Mouse (Mus musculus) myocyte (in vitro differentiated cells): ENCODE results near the gene Hist1h4n. TPM values are rescaled to one million over a fixed set of nuclear protein-coding genes. Genes with fewer than 3 reads are reported as not detected.
"Not testable (repeated sequence)": the region's sequence is repeated elsewhere in the genome, so short reads cannot be mapped to it uniquely, and the experiment has no call there.

ENCODE experiments used
- H3K27me3 ChIP-seq: one replicate; pipeline ENCODE4 v1.6.1; 2011; ENCODE audit not compliant: control insufficient read depth, insufficient read depth, insufficient read length
- H3K36me3 ChIP-seq: one replicate; pipeline ENCODE4 v1.6.1; 2011; ENCODE audit not compliant: control insufficient read depth, insufficient read depth
- H3K4me2 ChIP-seq: one replicate; pipeline ENCODE4 v1.6.1; 2011; ENCODE audit warnings: low read depth, control low read depth
- H3K4me3 ChIP-seq: one replicate; pipeline ENCODE4 v1.5.1; 2011; ENCODE audit warnings: mild to moderate bottlenecking, control low read depth, moderate library complexity
- H3K79me2 ChIP-seq: one replicate; pipeline ENCODE4 v1.6.1; 2011; ENCODE audit not compliant: control insufficient read depth, insufficient read depth
- H3ac ChIP-seq: one replicate; pipeline ENCODE4 v1.6.1; 2011; ENCODE audit not compliant: control insufficient read depth, insufficient read length
- CEBPB ChIP-seq: IDR thresholded peaks from 2 replicates; pipeline ENCODE4 v1.6.1; 2011; ENCODE audit warnings: mild to moderate bottlenecking, moderate library complexity; ENCODE audit not compliant: poor library complexity, insufficient read depth, severe bottlenecking
- E2F4 ChIP-seq: IDR thresholded peaks from one replicate; pipeline ENCODE4 v1.6.1; 2011; ENCODE audit warnings: mild to moderate bottlenecking, control low read depth, moderate library complexity; ENCODE audit not compliant: insufficient read depth
- MAX ChIP-seq: IDR thresholded peaks from one replicate; pipeline ENCODE4 v1.6.1; 2011; ENCODE audit warnings: low read depth, mild to moderate bottlenecking, control low read depth
- MYOG ChIP-seq, 3 experiments: IDR thresholded peaks; one replicate each; pipeline ENCODE4 v1.6.1; 2011; ENCODE audit warnings: control low read depth in 2 of 3, low read depth in 2 of 3, mild to moderate bottlenecking in 2 of 3; ENCODE audit not compliant: insufficient read length in 2 of 3, control insufficient read depth in 1 of 3, insufficient read depth in 1 of 3
- POLR2A ChIP-seq: IDR thresholded peaks from one replicate; pipeline ENCODE4 v1.6.1; 2011; ENCODE audit warnings: low read depth, mild to moderate bottlenecking, control low read depth, moderate library complexity; ENCODE audit not compliant: insufficient read length
- POLR2AphosphoS2 ChIP-seq: IDR thresholded peaks from one replicate; pipeline ENCODE4 v1.6.1; 2011; ENCODE audit warnings: low read depth, control low read depth; ENCODE audit not compliant: insufficient read length
- REST ChIP-seq: IDR thresholded peaks from one replicate; pipeline ENCODE4 v1.6.1; 2011; ENCODE audit warnings: mild to moderate bottlenecking, control low read depth, moderate library complexity; ENCODE audit not compliant: insufficient read depth, insufficient read length
- SRF ChIP-seq: IDR thresholded peaks from one replicate; pipeline ENCODE4 v1.6.1; 2011; ENCODE audit warnings: low read depth; ENCODE audit not compliant: control insufficient read depth, insufficient read length
- TCF12 ChIP-seq: IDR thresholded peaks from one replicate; pipeline ENCODE4 v1.6.1; 2011; ENCODE audit warnings: mild to moderate bottlenecking, control low read depth; ENCODE audit not compliant: poor library complexity, insufficient read depth, severe bottlenecking
- TCF3 ChIP-seq: IDR thresholded peaks from one replicate; pipeline ENCODE4 v1.6.1; 2011; ENCODE audit warnings: low read depth, control low read depth; ENCODE audit not compliant: insufficient read length
- polyA plus RNA-seq: library from polyadenylated mRNA; unstranded; fragments of >200 nt; fragmentation: generic; extraction: Trizol; gene quantifications from one replicate; pipeline ENCODE4 v1.2.1, GENCODE M21; 2012; ENCODE audit warnings: missing spikeins

The Hist1h4n gene
- polyA plus RNA-seq, 1 experiment = 19.7 TPM

DNA sequence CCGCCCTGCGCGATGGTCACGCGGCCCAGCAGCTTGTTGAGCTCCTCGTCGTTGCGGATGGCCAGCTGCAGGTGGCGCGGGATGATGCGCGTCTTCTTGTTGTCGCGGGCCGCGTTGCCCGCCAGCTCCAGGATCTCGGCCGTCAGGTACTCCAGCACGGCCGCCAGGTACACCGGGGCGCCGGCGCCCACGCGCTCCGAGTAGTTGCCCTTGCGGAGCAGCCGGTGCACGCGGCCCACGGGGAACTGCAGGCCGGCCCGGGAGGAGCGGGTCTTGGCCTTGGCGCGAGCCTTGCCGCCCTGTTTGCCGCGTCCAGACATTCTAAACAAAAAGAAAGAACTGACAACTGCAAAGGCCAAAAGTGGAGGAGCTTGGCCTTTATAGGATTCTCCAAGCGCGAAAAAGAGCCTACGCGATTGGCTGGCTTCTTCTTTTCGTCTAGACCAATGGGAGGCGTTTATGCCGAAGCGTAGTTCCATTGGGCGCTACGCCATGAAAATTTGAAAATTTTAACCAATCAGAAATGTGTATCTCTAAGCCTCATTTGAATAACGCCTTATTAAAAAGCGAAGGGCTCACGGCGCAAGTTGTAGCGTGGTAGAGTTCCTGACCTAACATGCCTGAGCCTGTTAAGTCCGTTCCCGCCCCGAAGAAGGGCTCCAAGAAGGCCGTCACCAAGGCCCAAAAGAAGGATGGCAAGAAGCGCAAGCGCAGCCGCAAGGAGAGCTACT is 44.9 kb downstream of the Hist1h4n start, which contains the start of the genes Hist1h2an and Hist1h2bp:
Gene Hist1h2an, minus strand, starts transcription at position 320 of the 731 bp plus-strand sequence.
Gene Hist1h2bp, plus strand, starts transcription at position 563 of the 731 bp plus-strand sequence.
- peak; percentile 67 for TF ChIP-seq POLR2A
- peak; percentile 87 for TF ChIP-seq E2F4
- TF ChIP-seq POLR2AphosphoS2 = peak; percentile 78
- not testable (repeated sequence) for H3K27me3 ChIP-seq, H3K79me2 ChIP-seq, H3ac ChIP-seq, H3K36me3 ChIP-seq
- Histone ChIP-seq H3K4me3 (peak within 1 kb of the TSS; percentile 12), H3K4me2 (peak within 1 kb of the TSS; percentile 71)

DNA sequence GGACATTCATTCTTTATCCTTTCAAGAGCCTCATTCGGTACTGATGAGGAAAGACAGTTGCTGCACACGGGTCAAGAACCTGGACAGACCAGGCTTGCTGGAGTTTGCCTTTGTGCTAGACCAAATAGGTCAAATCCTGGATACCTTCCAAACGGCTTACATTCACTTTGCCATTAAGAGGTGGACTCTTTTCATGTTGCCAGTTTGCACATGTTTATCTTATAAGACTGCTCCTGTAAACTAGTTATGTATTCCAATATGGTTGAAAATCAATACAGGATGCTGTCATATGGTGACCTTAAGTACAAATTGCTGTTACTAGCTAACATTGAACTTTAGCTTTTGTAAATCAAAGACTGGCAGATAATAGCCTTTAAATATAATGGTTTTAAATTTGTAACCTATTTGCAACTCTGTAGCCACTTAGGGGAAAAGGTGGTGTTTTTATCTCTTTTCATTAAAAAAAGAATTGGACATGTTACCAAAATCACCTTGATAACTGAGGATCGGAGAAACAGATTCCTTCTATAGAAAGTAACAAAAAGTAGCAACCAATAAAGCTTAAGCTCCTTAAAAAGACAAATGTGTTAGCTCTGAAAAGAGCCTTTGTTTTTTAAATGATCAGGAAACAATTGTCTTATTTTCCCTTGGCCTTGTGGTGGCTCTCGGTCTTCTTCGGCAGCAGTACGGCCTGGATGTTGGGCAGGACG is 45.7 kb downstream of the Hist1h4n start:
- no peaks in the 10 kb centered on the region for H3K79me2 ChIP-seq
- no peaks in the 10 kb centered on the region for H3K27me3 ChIP-seq
- peak overlapping the region; percentile 12 for H3K4me3 ChIP-seq
- peak overlapping the region; percentile 68 for H3K4me2 ChIP-seq
- no peaks in the 10 kb centered on the region for H3K36me3 ChIP-seq
- TF ChIP-seq REST = no peak
- peak; percentile 88 for TF ChIP-seq POLR2AphosphoS2
- TF ChIP-seq MAX = no peak
- TF ChIP-seq E2F4 = no peak
- TF ChIP-seq POLR2A = peak; percentile 58
- no peak for TF ChIP-seq SRF
- TF ChIP-seq TCF3 = no peak
- TF ChIP-seq MYOG (IDR thresholded peaks at IDR 0.05; ENCODE audit: control insufficient read depth in 1 of 3, insufficient read depth in 1 of 3, insufficient read length in 2 of 3, low read depth in 2 of 3) = no peak
- TF ChIP-seq CEBPB = no peak
- no peak overlapping the region for H3ac ChIP-seq

- Histone ChIP-seq H3K27me3 (no peaks in the 10 kb centered on the region), H3ac (no peak overlapping the region), H3K36me3 (no peaks in the 10 kb centered on the region), H3K4me3 (peak overlapping the region; percentile 18), H3K79me2 (no peaks in the 10 kb centered on the region), H3K4me2 (peak overlapping the region; percentile 85)
- no peak for TF ChIP-seq SRF
- no peak for TF ChIP-seq REST
- TF ChIP-seq MYOG (IDR thresholded peaks at IDR 0.05; ENCODE audit: control insufficient read depth in 1 of 3, insufficient read depth in 1 of 3, insufficient read length in 2 of 3, low read depth in 2 of 3) = no peak
- TF ChIP-seq TCF3 = no peak
Measured at GRCm38 (mm10) chr13:21784311-21784710, 47.7 kb downstream of the Hist1h4n start.

GRCm38 (mm10) chr13:21783734-21784161 is 48.2 kb downstream of the Hist1h4n start:
- Histone ChIP-seq H3K4me3 (peak overlapping the region; percentile 18), H3ac (no peak overlapping the region), H3K4me2 (peak overlapping the region; percentile 85), H3K79me2 (no peaks in the 10 kb centered on the region), H3K27me3 (no peaks in the 10 kb centered on the region), H3K36me3 (no peaks in the 10 kb centered on the region)
- no peak for TF ChIP-seq REST
- TF ChIP-seq POLR2A = no peak
- TF ChIP-seq E2F4 = no peak
- 0 out of 2 replicates have a peak, but pooled peaks have one; percentile 5 for TF ChIP-seq CEBPB
- no peak for TF ChIP-seq TCF12

- Histone ChIP-seq H3K27me3 (no peaks in the 10 kb centered on the region), H3K4me2 (peak within 1 kb of the TSS; percentile 85), H3K36me3 (no peaks in the 10 kb centered on the region), H3K79me2 (no peaks in the 10 kb centered on the region), H3ac (no peak within 1 kb of the TSS), H3K4me3 (peak within 1 kb of the TSS; percentile 18)
- TF ChIP-seq TCF12 = no peak
- peak; percentile 54 for TF ChIP-seq POLR2A
- TF ChIP-seq REST = no peak
Measured at GRCm38 (mm10) chr13:21783255-21783617, 48.8 kb downstream of the Hist1h4n start, which contains the start of gene Hist1h3i. Gene Hist1h3i (minus strand): TSS chr13:21783370.
